8 mouse cellular contexts compared by ENCODE assay signal in the genomic region with DNA sequence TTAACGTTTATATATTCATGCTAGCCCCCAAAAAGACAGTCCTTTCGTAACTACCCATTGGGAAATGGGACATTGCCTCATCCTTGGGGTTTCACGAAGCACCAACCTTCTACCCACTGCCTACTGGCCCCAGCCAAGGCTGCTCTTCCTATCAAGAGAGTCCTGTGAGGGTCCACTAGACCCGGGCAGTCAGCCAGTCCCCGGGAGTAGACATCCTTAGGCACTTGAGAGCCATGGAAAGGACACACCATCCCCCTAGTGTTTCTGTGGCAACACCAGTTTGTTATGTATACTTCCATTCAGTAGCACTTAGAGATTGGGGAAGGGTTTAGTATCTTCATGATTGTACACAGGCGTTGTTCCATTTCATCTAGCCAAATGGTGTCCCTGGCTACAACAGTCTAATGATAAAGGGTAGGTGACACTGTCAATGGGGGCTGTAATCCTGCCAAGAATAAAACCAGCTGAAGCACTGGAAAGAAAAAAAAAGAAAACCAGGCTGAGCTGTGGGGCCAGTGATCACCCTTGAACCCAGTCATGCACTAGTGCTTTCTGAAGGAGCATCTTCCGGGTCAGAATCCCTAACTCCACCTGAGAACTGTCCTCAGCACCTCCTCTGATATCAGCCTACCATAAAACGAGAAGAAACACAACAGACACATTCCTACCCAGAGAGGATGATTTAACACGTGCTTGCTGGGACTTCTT.
DNase-seq lines count a peak whose midpoint lies in the region; ATAC-seq and TF ChIP-seq lines count a peak whose summit lies in the region.

No protein-coding gene starts in this region.

- no peaks in the 10 kb centered on the region for H3K79me2 ChIP-seq in heart, adult 2 months (replicated peaks; ENCODE audit: control insufficient read depth, insufficient read depth, low read length)

- H3K27me3 ChIP-seq in kidney, embryonic 14.5 days (ENCODE audit: control insufficient read depth, insufficient read depth, low read length) = no peaks in the 10 kb centered on the region
- no peaks in the 10 kb centered on the region for H3K27me3 ChIP-seq in heart, adult 2 months (ENCODE audit: control insufficient read depth, insufficient read depth, low read length)

- H3K4me3 ChIP-seq in kidney, embryonic 14.5 days (ENCODE audit: low read length) = no peak overlapping the region
- H3K4me3 ChIP-seq in heart, adult 2 months = no peak overlapping the region

- TF ChIP-seq CTCF in heart, adult 2 months (IDR thresholded peaks at IDR 0.05) = no peak

- H3K27ac ChIP-seq in kidney, embryonic 14.5 days (ENCODE audit: low read depth, low read length) = peak overlapping the region; percentile 83; the same call in 1 of the 2 replicates
- H3K27ac ChIP-seq in heart, adult 2 months = peak overlapping the region; percentile 85

- 52% methylated on average over 9 of the region's 9 CpGs for WGBS in kidney, embryonic 14.5 days
- 33% methylated on average over 9 of the region's 9 CpGs for WGBS in heart, adult 2 months

- TF ChIP-seq POLR2A in heart, adult 2 months (IDR thresholded peaks at IDR 0.05; ENCODE audit: insufficient read depth, low read depth, low read length) = no peak

- no peaks in the 10 kb centered on the region for H3K9me3 ChIP-seq in kidney, embryonic 14.5 days (ENCODE audit: control insufficient read depth, low read length)

- intact Hi-C loops in heart, adult 2 months (cut with DNase I) = loop anchor here (1.0 to 2.0 kb wide), 5 partner anchors 30 to 341 kb away; no protein-coding TSS in a partner anchor

- peak; percentile 87 for TF ChIP-seq EP300 in heart, adult 2 months (IDR thresholded peaks at IDR 0.05; ENCODE audit: insufficient read depth, low read depth, low read length)

- no peak overlapping the region for H3K9ac ChIP-seq in kidney, embryonic 14.5 days (ENCODE audit: low read depth, low read length)
- H3K9ac ChIP-seq in heart, adult 2 months (ENCODE audit: low read depth, low read length) = no peak overlapping the region

- peaks cover 58% of the 10 kb centered on the region for H3K4me1 ChIP-seq in kidney, embryonic 14.5 days (ENCODE audit: control insufficient read depth, insufficient read depth, low read length)
- peaks cover 35% of the 10 kb centered on the region for H3K4me1 ChIP-seq in heart, adult 2 months (ENCODE audit: control insufficient read depth, insufficient read depth, low read length)

- no peak for DNase-seq in kidney, adult 8-10 months
- peak in 1 of 2 experiments; percentile 83 for DNase-seq in heart, adult 2 months
- DNase-seq in kidney, postnatal 10 days = peak; percentile 42
- DNase-seq in right cerebral cortex, adult 18-20 months = no peak
- no peak for DNase-seq in spleen, postnatal 14 days (ENCODE audit: low spot score in 2 of 2)
- DNase-seq in adrenal gland, postnatal 36 days = no peak

- ATAC-seq in kidney, embryonic 14.5 days (ENCODE audit: low FRiP score, low TSS enrichment) = no peak
- peak; percentile 41 for ATAC-seq in megakaryocyte, adult 5-6 weeks (ENCODE audit: poor library complexity, severe bottlenecking)

- H3K4me2 ChIP-seq in kidney, embryonic 14.5 days (replicated peaks; ENCODE audit: low read depth, low read length) = no peak overlapping the region

- no peaks in the 10 kb centered on the region for H3K36me3 ChIP-seq in kidney, embryonic 14.5 days (ENCODE audit: control insufficient read depth, insufficient read depth, low read length)
- peaks cover 5% of the 10 kb centered on the region for H3K36me3 ChIP-seq in heart, adult 2 months (ENCODE audit: control insufficient read depth, insufficient read depth, low read length)
